Mouse (Mus musculus) retina, postnatal 7 days (tissue): Measurements from ENCODE around the gene Olfr497.

Source experiments
- DNase-seq: peaks from one replicate; pipeline ENCODE4 v3.0.0-alpha.2; 2012; ENCODE audit warnings: low read depth, low spot score

Gene Olfr497

DNA sequence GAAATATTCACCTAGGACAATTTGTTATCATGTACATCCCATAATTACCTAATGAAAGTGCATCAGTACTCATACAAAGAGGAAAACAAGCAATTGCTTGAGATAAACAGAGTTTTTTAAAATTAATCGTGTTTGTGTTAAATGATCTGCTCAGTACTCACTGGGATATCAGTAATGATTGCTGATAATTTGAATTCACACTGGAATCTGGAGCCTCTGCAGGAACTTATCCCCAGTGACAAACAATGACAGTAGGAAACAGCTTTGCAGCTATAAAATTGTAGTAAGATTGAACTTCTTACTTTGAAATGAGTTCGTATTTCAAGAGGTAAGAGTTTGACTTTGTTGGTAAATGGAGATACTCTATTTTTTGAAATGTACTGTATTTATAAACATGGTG, at the start of gene Olfr497:
Gene Olfr497, plus strand, starts transcription at position 301 of the 400 bp plus-strand sequence.
- no peak for DNase-seq

DNA sequence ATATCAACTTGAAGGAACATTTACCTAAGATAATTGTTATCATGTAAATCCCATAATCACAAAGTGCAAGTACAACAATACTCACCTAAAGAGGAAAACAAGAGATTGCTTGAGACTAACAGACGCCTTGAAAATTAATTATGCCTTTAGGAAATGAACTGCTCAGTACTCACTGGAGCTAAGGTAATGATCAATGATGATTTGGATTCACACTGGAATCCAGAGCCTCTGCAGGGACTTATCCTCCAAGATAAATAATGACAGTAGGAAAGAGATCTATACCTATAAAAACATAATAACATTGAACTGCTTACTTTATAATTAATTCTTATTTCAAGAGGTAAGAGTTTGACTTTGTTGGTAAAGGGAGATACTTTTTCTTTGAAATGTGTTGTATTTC, 27.4 kb upstream of the Olfr497 start, which contains the start of gene Olfr495:
Gene Olfr495, plus strand, starts transcription at position 301 of the 400 bp plus-strand sequence.
- DNase-seq = no peak

DNA sequence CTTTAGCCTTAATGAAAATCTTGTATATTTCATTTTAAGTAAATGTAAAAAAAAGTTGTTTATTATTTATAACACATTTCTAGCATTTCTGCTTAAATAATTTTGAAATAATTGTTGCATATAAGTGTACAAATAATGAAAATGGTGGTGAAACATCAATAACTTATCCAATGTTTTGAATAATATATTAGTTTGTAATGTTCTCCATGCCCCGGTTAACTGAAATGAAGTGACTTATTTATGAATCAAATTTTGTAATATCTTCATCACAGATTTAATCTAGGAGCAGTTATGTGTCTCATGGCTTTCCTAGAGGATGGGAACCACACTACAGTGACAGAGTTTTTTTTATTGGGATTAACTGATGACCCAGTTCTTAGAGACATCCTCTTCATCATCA, 44.8 kb downstream of the Olfr497 start, which contains the start of gene Olfr498:
Gene Olfr498, plus strand, starts transcription at position 301 of the 400 bp plus-strand sequence.
- DNase-seq = no peak
